Mouse (Mus musculus) spleen, adult 2 months (tissue): ENCODE data around the gene Plekha6.

Experiments used
- CTCF ChIP-seq: fragments of 200-500 bp; IDR thresholded peaks from 2 replicates; pipeline ENCODE4 v1.5.1; 2011; ENCODE audit warnings: mild to moderate bottlenecking, inconsistent platforms; ENCODE audit not compliant: insufficient read depth, insufficient read length, insufficient replicate concordance; ENCODE audit errors: extremely low read depth
- POLR2A ChIP-seq: fragments of 200-500 bp; IDR thresholded peaks from 2 replicates; pipeline ENCODE4 v1.6.1; 2011; ENCODE audit warnings: low read depth, low read length, inconsistent platforms

- TF ChIP-seq POLR2A (no peak), CTCF (no peak)
Observed at GRCm38 (mm10) chr1:133292608-133293007, 128.6 kb downstream of the Plekha6 start.
